Mouse (Mus musculus) C2C12 (cell line): ENCODE data around the gene Brms1.

Experiments used
- CEBPB ChIP-seq: IDR thresholded peaks from one replicate; pipeline ENCODE4 v1.6.1; 2011; ENCODE audit warnings: low read depth, mild to moderate bottlenecking, control low read depth, moderate library complexity
- CTCF ChIP-seq: IDR thresholded peaks from one replicate; pipeline ENCODE4 v1.5.1; 2011; ENCODE audit not compliant: control insufficient read depth, insufficient read depth, insufficient read length
- FOSL1 ChIP-seq: IDR thresholded peaks from one replicate; pipeline ENCODE4 v1.8.0; 2011; ENCODE audit warnings: mild to moderate bottlenecking, low read length; ENCODE audit not compliant: poor library complexity, insufficient read depth, severe bottlenecking
- MAX ChIP-seq: IDR thresholded peaks from one replicate; pipeline ENCODE4 v1.6.1; 2011; ENCODE audit warnings: mild to moderate bottlenecking, control low read depth
- MYOD1 ChIP-seq: IDR thresholded peaks from one replicate; pipeline ENCODE4 v1.6.1; 2011; ENCODE audit warnings: low read depth; ENCODE audit not compliant: control insufficient read depth, insufficient read length
- MYOG ChIP-seq: IDR thresholded peaks from one replicate; pipeline ENCODE4 v1.6.1; 2011; ENCODE audit not compliant: control insufficient read depth, insufficient read length; ENCODE audit errors: extremely low read depth
- USF1 ChIP-seq: IDR thresholded peaks from one replicate; pipeline ENCODE4 v1.6.1; 2011; ENCODE audit warnings: low read depth, mild to moderate bottlenecking, control low read depth, moderate library complexity

GRCm38 (mm10) chr19:5041588-5041987, 434 bp downstream of the Brms1 start:
- TF ChIP-seq MYOD1 = no peak
- no peak for TF ChIP-seq CTCF
- no peak for TF ChIP-seq MYOG
- no peak for TF ChIP-seq USF1
- no peak for TF ChIP-seq CEBPB
- TF ChIP-seq MAX = no peak
- no peak for TF ChIP-seq FOSL1
